Mouse (Mus musculus): ENCODE data around the gene Pbx4. TPM values are rescaled to one million over a fixed set of nuclear protein-coding genes. Genes with fewer than 3 reads are reported as not detected.

Pbx4 gene
- 3.3 and 6.5 TPM in 2 replicates for polyA plus RNA-seq (2012; rRNA removed)

DNA sequence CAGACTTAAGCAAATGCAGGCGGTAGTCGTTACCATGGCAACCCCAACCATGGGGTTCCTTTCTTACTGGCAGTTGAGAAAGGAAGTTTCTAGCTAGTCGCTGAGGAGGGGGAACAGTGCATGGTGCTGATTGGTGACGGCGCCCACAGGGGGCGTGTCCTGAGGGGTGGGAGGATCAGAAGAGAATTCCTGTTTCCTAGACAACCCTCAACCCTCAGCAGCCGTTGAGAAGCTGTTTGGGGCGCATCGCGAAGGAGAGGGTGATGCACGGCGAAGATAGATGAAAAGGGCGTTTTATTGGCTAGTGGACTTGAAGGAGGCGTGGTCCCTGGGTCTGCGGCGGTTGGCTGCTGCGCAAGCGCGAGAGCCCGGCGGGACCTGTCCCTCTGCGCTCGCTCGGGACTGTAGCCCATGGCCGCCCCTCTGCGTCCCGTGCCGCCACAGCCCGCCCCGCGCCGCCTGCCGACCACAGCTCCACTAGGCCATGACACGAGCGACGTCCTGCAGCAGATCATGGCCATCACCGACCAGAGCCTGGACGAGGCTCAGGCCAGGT, at the start of gene Pbx4:
Gene Pbx4, plus strand, starts transcription at position 194 of the 556 bp plus-strand sequence.
- under 1% methylated on average over 38 of the region's 38 CpGs for WGBS

DNA sequence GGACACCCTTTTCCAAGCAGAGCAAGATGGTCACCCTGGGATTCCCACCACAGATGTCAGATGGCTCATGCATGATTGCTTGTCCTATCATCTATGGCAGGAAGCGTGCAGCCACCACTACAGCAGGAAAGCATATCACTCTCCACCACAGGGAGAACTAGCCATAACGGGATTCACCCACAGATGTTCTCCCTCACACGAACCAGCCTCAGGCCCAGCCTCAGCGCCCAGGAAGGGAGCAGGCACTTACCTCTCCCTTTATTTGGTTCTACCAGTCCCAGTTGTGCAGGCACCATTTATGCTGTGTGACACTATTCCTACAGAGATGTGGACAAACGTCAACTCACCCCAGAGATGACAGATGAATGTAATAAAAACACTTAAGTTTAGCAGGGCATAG, 43.2 kb upstream of the Pbx4 start:
- WGBS, result 87% methylated on average over 5 of the region's 5 CpGs
- DNase-seq (ENCODE audit: low read depth, low spot score), result no peak

More for the DNA sequence above, at the start of gene Pbx4:
- no peak for DNase-seq (ENCODE audit: low read depth, low spot score)

DNA sequence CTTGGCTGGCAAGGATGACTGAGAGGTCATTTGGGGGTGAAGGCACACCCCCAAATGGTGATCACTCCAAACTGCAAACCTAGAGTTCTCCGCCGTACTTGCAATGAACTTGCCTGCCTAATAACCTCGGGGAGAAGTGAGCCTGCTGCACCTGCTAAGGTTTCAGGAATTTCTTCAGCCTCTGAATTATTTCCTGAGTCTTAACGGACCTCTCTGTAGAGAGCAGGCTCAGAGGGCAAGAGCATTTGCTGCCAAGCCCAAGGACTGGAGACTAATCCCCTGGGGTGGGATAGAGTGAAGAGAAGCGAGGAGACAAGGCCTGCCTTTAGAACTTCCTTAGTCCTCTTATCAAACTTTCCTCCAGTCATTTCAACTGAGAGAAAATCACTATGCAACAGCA, 42.6 kb upstream of the Pbx4 start:
- DNase-seq (ENCODE audit: low read depth, low spot score), result no peak

DNA sequence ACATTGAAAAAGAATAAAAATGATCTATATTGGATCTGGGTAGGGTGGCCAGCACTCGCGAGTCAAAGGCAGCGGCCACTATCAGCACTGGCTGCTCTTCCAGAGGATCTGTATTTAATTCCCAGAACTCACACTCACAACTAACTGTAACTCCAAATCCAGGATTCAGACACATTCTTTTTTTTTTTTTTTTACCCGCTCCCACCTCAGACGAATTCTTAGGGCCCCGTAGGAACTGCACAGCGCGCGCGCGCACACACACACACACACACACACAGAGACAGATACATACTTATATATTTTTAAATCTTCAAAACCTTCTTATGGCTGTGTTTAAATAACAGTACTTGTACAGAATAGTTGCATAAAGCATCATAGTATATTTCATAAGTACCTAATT, 41.9 kb upstream of the Pbx4 start:
- DNase-seq (ENCODE audit: low read depth, low spot score), result no peak
- 20% methylated on average over 11 of the region's 11 CpGs for WGBS

More for the DNA sequence above, 42.6 kb upstream of the Pbx4 start:
- 60% methylated on average over 5 of the region's 5 CpGs for WGBS

DNA sequence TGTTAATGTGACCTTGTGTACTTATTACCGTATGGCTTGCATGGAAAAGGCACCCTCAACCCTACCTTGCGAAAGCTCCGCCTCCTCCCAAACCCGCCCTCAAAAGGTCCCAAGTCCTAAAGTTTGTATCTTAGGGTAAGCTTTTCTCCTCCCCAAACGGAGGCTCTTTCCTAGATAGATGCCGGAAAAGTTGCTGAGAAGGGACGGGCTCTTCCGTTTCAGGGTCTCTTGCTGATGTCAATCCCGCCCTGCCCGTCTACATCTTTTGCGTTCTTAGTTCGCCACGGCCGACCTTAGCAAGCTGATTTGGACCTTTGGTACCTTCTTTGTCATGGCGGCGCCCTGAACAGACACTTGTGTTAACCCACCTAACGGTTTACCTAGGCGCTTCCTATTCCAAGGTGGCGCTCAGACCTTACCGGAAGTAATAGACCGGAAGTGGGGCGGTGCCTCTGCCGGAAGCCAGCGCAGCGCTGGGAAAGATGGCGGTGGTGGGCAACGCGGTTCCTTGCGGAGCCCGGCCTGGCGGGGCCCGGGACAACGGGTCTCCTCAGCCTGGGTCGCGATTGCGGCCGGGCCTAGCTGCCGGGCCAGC, 41.4 kb upstream of the Pbx4 start, which contains the start of the genes Atp13a1 and Zfp866:
Gene Atp13a1, plus strand, starts transcription at position 391 of the 595 bp plus-strand sequence.
Gene Zfp866, minus strand, starts transcription at position 406 of the 595 bp plus-strand sequence.
- DNase-seq (ENCODE audit: low read depth, low spot score), result peak; percentile 76
- under 1% methylated on average over 38 of the region's 38 CpGs for WGBS

GRCm38 (mm10) chr8:69791415-69792068, 40.7 kb upstream of the Pbx4 start:
- DNase-seq (ENCODE audit: low read depth, low spot score), result no peak
- under 1% methylated on average over 48 of the region's 48 CpGs for WGBS

- 91% methylated on average over 4 of the region's 4 CpGs for WGBS
- DNase-seq (ENCODE audit: low read depth, low spot score), result no peak
These were observed 38.6 kb upstream of the Pbx4 start for GRCm38 (mm10) chr8:69793666-69794065.

- WGBS, result 89% methylated on average over 3 of the region's 3 CpGs
- no peak for DNase-seq (ENCODE audit: low read depth, low spot score)
These were observed 38.2 kb upstream of the Pbx4 start for GRCm38 (mm10) chr8:69794096-69794495.

GRCm38 (mm10) chr8:69794901-69795300, 37.4 kb upstream of the Pbx4 start:
- no peak for DNase-seq (ENCODE audit: low read depth, low spot score)
- WGBS, result 94% methylated on average over 6 of the region's 6 CpGs

DNA sequence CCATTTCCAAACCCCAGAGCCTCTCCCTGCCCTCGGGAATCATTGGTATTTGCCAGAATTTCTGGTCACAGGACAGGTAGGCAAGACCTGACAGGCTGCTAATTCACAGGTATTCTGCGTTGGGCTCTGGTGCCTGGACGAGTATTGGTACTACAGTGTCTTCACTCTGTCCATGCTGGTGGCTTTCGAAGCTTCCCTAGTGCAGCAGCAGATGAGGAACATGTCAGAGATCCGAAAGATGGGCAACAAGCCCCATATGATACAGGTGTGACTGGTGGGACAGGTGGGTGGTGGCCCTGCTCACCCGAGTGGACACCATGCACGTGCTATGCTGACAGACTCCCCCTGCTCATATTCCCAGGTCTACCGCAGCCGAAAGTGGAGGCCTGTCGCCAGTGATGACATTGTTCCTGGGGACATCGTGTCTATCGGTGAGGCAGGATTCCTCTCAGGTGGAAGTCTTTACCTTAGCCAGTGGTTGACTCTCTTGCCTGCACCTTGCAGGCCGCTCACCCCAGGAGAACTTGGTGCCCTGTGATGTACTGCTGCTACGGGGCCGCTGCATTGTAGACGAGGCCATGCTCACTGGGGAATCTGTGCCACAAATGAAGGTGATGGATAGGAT, 35.5 kb upstream of the Pbx4 start:
- 95% methylated on average over 16 of the region's 16 CpGs for WGBS
- no peak for DNase-seq (ENCODE audit: low read depth, low spot score)

DNA sequence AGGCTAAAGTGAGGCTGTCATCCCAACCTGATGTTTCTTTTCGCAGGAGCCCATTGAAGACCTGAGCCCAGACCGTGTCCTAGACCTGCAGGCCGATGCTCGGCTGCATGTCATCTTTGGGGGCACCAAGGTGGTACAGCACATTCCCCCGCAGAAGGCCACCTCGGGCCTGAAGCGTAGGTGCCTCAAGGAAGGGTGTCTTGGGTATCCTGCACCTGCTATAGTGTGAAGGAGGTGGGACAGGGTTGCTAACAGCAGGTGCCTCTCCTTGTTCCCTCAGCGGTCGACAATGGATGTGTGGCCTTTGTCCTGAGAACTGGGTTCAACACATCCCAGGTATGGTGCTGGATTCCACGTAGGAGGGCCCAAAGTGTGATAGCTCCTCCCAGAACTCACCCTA, 34.6 kb upstream of the Pbx4 start:
- 93% methylated on average over 10 of the region's 10 CpGs for WGBS
- no peak for DNase-seq (ENCODE audit: low read depth, low spot score)

GRCm38 (mm10) chr8:69799261-69799660, 33.0 kb upstream of the Pbx4 start:
- 93% methylated on average over 8 of the region's 8 CpGs for WGBS
- DNase-seq (ENCODE audit: low read depth, low spot score), result no peak

DNA sequence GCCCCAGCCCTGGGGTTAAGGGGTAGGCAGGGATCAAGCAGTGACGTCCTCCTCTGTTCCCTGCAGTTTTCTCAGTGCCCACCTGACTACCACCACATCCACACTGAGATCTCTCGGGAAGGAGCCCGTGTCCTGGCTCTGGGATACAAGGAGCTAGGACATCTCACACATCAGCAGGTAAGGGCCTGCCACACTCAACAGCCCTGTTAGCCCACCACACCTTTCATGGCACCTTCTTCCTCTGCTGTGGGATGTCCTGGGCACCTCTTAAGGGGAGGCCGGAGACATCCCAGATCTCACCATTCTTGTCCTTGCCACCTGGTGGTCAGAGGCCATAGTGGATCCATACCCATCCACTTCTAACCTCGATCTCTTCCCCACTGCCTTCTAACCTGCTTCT, 32.3 kb upstream of the Pbx4 start:
- 91% methylated on average over 5 of the region's 5 CpGs for WGBS
- no peak for DNase-seq (ENCODE audit: low read depth, low spot score)

DNA sequence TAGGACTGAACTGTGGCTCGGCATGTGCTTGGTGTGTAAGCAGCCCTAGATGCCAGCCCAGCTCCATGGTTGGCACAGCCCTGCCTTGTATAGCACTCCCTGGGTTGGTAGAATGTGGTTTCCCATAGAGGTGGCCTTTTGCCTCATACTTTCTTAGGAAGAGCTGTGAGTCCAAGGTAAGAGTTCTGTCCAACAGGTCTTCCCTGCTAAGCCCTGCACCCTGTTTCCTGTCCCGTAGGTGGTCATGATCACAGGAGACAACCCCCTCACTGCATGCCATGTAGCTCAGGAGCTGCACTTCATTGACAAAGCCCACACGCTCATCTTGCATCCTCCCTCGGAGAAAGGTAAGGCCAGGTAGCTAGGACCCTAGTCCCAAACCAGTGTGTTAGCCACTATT, 30.5 kb upstream of the Pbx4 start:
- 95% methylated on average over 4 of the region's 4 CpGs for WGBS

DNA sequence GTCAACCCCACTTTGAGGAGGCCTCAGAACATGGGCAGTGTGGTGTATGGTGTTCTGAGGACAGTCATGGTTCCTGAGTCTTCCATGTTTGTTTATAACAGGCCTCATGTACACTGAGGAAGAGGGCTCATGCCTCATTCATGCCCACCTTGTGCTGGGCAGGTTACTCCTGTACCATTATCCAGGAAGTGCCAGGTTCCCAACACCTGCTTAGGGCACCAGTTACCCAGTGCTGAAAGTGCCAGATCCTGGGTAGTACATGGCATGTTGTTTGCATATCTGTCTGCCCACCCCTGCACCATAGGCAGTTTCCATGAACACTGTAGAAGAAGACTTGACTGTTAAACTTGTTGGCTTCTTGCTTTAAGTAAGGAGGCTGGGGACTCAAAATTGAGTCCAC, 30.1 kb upstream of the Pbx4 start:
- no peak for DNase-seq (ENCODE audit: low read depth, low spot score)

More for the DNA sequence above, 30.5 kb upstream of the Pbx4 start:
- DNase-seq (ENCODE audit: low read depth, low spot score), result no peak

- WGBS, result 95% methylated on average over 7 of the region's 7 CpGs
These were observed 28.9 kb upstream of the Pbx4 start for GRCm38 (mm10) chr8:69803366-69803765.

GRCm38 (mm10) chr8:69804537-69804936, 27.8 kb upstream of the Pbx4 start:
- 91% methylated on average over 6 of the region's 6 CpGs for WGBS

More at GRCm38 (mm10) chr8:69803366-69803765, 28.9 kb upstream of the Pbx4 start:
- DNase-seq (ENCODE audit: low read depth, low spot score), result no peak

DNA sequence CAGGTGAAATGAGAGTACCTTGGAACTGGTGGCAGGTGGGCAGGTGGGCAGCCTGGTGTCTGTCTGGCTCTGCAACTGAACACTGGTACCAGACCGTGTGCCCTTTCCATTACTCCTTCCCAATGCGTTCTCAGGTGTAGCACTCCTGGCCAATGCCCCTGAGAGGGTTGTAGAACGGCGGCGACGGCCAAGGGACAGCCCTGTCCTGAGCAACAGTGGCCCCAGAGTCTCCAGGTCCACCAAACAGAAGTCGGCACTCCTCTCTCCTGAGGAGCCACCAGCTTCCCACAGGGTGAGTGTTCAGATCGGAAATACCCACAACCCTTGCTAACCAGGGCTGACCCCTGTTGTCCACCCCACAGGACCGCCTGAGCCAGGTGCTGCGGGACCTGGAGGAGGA, 27.2 kb upstream of the Pbx4 start:
- 93% methylated on average over 10 of the region's 10 CpGs for WGBS
- no peak for DNase-seq (ENCODE audit: low read depth, low spot score)

More at GRCm38 (mm10) chr8:69804537-69804936, 27.8 kb upstream of the Pbx4 start:
- DNase-seq (ENCODE audit: low read depth, low spot score), result no peak

DNA sequence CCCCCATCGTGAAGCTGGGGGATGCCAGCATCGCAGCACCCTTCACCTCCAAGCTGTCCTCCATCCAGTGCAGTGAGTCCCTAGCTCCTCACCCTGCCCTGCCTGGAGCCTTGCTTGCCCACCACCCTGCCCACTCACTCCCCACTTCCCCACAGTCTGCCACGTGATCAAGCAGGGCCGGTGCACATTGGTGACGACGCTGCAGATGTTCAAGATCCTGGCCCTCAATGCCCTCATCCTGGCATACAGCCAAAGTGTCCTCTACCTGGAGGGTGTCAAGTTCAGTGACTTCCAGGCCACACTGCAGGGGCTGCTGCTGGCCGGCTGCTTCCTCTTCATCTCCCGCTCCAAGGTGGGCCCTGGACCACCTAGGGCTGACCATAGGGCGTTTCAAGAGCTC, 26.8 kb upstream of the Pbx4 start:
- no peak for DNase-seq (ENCODE audit: low read depth, low spot score)
- 86% methylated on average over 9 of the region's 9 CpGs for WGBS

DNA sequence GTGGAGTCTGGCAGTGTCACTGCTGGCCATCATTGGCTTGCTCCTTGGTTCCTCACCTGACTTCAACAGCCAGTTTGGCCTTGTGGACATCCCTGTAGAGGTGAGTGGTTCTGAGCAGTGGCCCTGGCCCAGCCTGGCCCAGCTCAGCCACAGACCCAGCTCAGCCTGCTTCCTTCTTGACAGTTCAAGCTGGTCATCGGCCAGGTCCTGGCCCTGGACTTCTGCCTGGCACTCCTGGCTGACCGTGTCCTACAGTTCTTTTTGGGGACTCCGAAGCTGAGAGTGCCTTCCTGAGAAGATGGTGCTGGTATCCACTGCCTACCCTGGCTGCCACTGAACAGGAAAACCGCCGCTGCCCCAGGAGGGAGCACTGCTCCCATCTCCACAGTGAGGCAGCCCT, 25.1 kb upstream of the Pbx4 start:
- DNase-seq (ENCODE audit: low read depth, low spot score), result no peak
- 94% methylated on average over 5 of the region's 5 CpGs for WGBS

All from large intestine, adult 2 months (tissue).